Mouse (Mus musculus) WW6 (cell line): Measurements from ENCODE around the gene Abcb6.
A peak's percentile ranks its signal among the peaks of the same experiment; 100 is the strongest.

Experiments
- DNase-seq: peaks from one replicate; pipeline ENCODE4 v3.0.0-alpha.2; 2013; ENCODE audit warnings: low read depth, low spot score

Abcb6 gene

GRCm38 (mm10) chr1:75147411-75148135 is 32.6 kb downstream of the Abcb6 start:
- no peak for DNase-seq

GRCm38 (mm10) chr1:75145589-75145988 is 34.6 kb downstream of the Abcb6 start:
- DNase-seq, result no peak

- DNase-seq, result peak; percentile 83
These were observed 37.6 kb downstream of the Abcb6 start, which contains the start of the genes Cnppd1 and Retreg2 for GRCm38 (mm10) chr1:75142301-75143261. Gene Cnppd1, minus strand, starts transcription at chr1:75142711. Gene Retreg2, plus strand, starts transcription at chr1:75142778.

GRCm38 (mm10) chr1:75141486-75142190 is 38.6 kb downstream of the Abcb6 start:
- no peak for DNase-seq

- DNase-seq, result no peak
These were observed 39.5 kb downstream of the Abcb6 start for GRCm38 (mm10) chr1:75140601-75141190.

GRCm38 (mm10) chr1:75138448-75138847 is 41.7 kb downstream of the Abcb6 start:
- DNase-seq, result no peak

GRCm38 (mm10) chr1:75136730-75137129 is 43.5 kb downstream of the Abcb6 start:
- DNase-seq, result no peak

GRCm38 (mm10) chr1:75136293-75136692 is 43.9 kb downstream of the Abcb6 start:
- DNase-seq, result no peak

- DNase-seq, result no peak
These were observed 46.6 kb downstream of the Abcb6 start, which contains the start of gene Slc23a3 for GRCm38 (mm10) chr1:75133421-75134207. Gene Slc23a3, minus strand, starts transcription at chr1:75133890.

GRCm38 (mm10) chr1:75128641-75129040 is 51.6 kb downstream of the Abcb6 start:
- DNase-seq, result no peak

GRCm38 (mm10) chr1:75125418-75125817 is 54.8 kb downstream of the Abcb6 start:
- DNase-seq, result no peak

GRCm38 (mm10) chr1:75124346-75125321 is 55.6 kb downstream of the Abcb6 start, which contains the start of gene Nhej1:
Gene Nhej1, minus strand, starts transcription at chr1:75125200.
- DNase-seq, result peak; percentile 88

- DNase-seq, result no peak
These were observed 58.0 kb downstream of the Abcb6 start for GRCm38 (mm10) chr1:75122211-75122610.
